Mouse (Mus musculus): ENCODE results near the gene Lemd1.

DNA sequence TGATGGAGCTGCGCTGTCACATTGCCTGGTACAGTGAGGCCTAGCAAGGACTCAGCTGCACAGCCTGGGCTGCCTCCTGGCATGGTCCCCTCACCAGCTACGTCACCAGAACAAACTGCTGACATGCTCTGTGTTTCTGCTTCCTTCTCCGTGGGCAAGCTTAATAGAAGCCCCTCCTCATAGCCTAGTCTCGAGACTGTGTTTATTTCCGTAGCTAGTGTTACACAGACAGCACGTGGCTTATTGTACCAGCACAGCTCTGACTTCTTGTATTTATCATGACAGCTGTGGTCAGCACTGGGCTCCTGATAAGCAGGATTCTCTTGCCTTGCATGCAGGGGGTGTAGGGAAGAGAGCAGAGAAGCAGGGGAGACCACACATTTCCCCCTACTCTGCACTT is 54.9 kb downstream of the Lemd1 start:
- no peak for TF ChIP-seq CTCF (IDR thresholded peaks at IDR 0.05; ENCODE audit: control insufficient read depth, insufficient read depth, low read length)
- TF ChIP-seq POLR2A (IDR thresholded peaks at IDR 0.05; ENCODE audit: borderline replicate concordance, control insufficient read depth, low read depth, low read length) = no peak
